Mouse (Mus musculus): Measurements from ENCODE around the gene Pus1.

DNA sequence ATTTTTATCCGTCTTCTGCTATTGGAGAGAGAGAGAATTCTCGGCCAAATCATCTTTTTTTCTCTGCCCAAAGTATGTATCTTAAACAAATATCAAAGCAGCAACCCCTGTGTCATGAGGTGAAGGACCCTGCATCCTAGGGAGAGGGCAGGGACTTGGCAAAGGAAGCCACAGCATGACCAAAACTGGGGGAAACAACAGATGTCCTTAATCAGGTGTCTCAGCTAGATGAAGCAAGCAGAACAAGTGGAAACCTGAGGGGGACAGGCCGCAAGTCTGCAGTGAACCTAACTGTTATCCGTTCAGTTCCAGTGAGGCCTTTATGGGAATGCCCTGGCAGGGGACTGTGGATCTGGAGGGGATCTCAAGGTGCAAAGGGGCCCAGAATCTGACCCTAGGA is 27.0 kb upstream of the Pus1 start:
- no peak for TF ChIP-seq EP300 (IDR thresholded peaks at IDR 0.05; ENCODE audit: low read depth)
- no peak for TF ChIP-seq CTCF (IDR thresholded peaks at IDR 0.05; ENCODE audit: low read depth)

Data from liver, embryonic 14.5 days (tissue).